Mouse (Mus musculus): ENCODE measurements around the gene Atg14.

GRCm38 (mm10) chr14:47508035-47508434 lies 62.4 kb downstream of the Atg14 start:
- TF ChIP-seq CTCF (IDR thresholded peaks at IDR 0.05; ENCODE audit: low read depth) (no peak), EP300 (IDR thresholded peaks at IDR 0.05; ENCODE audit: low read depth) (no peak)
